Mouse (Mus musculus): ENCODE data around the gene Gm28043.

DNA sequence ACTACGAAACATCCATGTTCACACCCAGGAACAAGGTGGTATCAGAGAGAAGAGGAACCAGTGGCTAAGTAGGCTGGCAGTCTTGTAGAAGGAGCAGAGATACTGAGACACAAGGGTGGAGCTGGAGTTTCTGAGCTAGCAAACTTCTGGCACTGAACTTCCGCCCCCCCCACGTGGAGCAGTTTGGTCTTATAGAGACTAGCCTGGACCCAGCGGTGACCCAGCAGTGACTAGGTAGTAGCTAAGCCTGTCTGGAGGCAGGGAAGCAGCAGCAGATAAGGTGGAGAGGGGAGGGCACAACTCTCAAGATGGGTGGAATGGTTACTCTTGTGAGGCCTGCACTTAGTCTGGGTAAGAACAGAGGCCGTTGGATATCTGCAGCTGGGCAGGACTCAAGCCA lies 94.1 kb downstream of the Gm28043 start:
- TF ChIP-seq CTCF (IDR thresholded peaks at IDR 0.05; ENCODE audit: low read depth) = no peak
- TF ChIP-seq EP300 (optimal IDR thresholded peaks at IDR 0.05) = no peak

Data from stomach, postnatal 0 days (tissue).